Mouse (Mus musculus): ENCODE data around the gene Igf1r.

Gene Igf1r

GRCm38 (mm10) chr7:68189211-68189610 lies 236.6 kb downstream of the Igf1r start:
- no peak for DNase-seq

GRCm38 (mm10) chr7:68189691-68190456 lies 237.2 kb downstream of the Igf1r start:
- peak; percentile 31 to 48 for DNase-seq

- DNase-seq: no peak
These were observed 241.5 kb downstream of the Igf1r start for GRCm38 (mm10) chr7:68193958-68194695.

- no peak for DNase-seq
These were observed 247.0 kb downstream of the Igf1r start for GRCm38 (mm10) chr7:68199609-68200008.

GRCm38 (mm10) chr7:68205776-68206427 lies 253.3 kb downstream of the Igf1r start:
- no peak for DNase-seq

GRCm38 (mm10) chr7:68209039-68209438 lies 256.4 kb downstream of the Igf1r start:
- DNase-seq: no peak

- DNase-seq: peak in 1 of 2 experiments; percentile 19
These were observed 257.8 kb downstream of the Igf1r start for GRCm38 (mm10) chr7:68210417-68210816.

DNA sequence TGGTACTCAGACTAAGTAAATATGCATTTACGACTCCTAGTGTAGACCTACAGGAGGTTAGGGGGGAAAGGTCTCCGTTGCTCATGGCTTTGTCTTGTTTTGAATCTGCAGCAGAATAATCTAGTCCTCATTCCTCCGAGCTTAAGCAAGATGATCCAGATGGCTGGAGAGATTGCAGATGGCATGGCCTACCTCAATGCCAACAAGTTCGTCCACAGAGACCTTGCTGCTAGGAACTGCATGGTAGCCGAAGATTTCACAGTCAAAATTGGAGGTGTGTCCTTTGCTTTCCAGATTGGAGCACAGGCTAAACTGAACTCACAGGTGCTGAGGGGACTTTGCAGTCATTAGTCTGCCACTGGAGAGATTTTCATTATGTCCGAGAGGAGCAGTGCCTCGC lies 259.3 kb downstream of the Igf1r start:
- peak; percentile 51 to 73 for DNase-seq

DNA sequence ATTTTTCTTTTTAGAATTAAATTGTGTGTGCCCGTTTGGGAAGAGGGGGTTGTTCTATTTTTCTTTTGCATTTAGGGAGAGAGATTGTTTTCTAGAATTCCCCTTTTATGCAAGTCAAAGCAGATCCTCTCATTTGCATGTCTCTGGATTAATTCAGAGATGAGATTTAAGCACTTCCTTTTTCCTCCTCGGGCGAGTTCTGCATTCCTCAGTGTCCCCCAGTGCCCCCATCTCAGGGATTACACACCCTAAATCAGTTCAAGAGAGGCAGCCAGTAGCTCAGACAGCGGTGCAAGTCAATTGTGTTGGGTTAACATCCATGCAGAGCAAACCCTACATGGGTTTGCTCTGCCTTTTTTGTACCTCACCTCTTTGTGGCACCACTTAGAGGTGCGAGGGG lies 261.2 kb downstream of the Igf1r start:
- no peak for DNase-seq

- DNase-seq: peak; percentile 43
These were observed 263.0 kb downstream of the Igf1r start for GRCm38 (mm10) chr7:68215522-68216070.

DNA sequence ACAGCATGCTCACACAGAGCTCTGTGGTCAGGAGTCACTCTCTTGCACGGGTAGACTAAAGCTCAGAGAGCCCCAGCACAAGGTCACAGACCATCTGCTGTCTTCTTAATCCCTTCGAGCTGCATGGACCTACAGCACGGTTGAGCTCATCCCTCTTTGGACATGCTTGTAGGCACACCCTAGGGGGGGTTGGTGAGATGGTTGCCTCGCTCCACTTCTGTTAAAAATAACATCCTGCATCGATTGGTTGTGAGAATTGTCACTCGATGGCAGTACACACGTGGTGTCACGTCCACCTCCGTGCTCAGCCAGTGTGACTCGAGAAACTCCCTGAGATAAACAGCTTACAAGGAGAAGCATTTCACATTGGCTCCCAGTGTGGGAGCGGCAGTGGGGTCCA lies 266.3 kb downstream of the Igf1r start:
- DNase-seq: peak; percentile 57 to 66

GRCm38 (mm10) chr7:68221677-68222230 lies 269.1 kb downstream of the Igf1r start:
- peak in 1 of 2 experiments; percentile 19 for DNase-seq

GRCm38 (mm10) chr7:68223356-68223808 lies 270.8 kb downstream of the Igf1r start:
- no peak for DNase-seq

GRCm38 (mm10) chr7:68224006-68224405 lies 271.4 kb downstream of the Igf1r start:
- no peak for DNase-seq

- DNase-seq: peak; percentile 56 to 60
These were observed 272.9 kb downstream of the Igf1r start for GRCm38 (mm10) chr7:68225427-68226054.

- DNase-seq: peak; percentile 34 to 45
These were observed 274.4 kb downstream of the Igf1r start for GRCm38 (mm10) chr7:68227021-68227420.

GRCm38 (mm10) chr7:68227621-68228020 lies 275.0 kb downstream of the Igf1r start:
- no peak for DNase-seq

DNA sequence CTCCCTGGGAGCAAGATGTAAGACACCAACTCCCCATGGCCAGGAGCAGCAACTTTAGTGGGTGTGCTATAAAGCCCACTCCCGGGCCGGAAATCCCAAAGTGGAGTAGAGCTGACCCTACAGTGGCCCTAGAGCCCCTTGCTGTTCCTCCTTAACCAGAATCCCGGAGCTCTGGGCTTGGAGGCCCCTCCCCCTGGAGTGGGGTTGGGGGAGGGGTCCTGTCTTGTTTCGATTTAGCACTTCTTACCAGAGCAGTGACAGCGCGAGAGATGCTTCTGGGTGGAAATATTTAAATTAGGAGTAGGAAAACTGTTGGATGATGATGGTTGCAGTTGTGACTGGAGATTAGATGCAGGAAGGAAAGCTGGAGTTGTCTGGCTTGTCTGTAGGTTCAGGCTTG lies 275.9 kb downstream of the Igf1r start:
- peak in 1 of 2 experiments; percentile 14 for DNase-seq

DNA sequence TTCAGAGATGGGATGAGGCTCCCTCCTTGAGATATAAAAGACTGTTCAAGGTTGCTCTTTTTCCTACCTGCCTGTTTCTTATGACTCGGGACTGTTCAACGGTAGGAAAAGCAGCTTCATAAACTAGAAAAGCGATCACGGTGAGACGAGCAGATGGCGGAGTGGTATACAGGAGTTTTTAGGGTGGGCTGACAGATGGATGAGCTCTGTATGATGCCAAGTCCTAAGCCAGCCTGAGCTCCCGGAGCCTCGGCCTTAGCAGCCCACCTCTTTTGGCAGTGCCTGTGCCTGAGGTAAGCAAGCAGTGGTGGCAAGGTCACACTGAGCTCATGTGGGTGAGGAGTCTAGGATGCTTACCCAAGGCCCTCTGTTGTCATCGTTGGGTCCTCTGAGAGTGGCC lies 278.2 kb downstream of the Igf1r start:
- DNase-seq: peak; percentile 49 to 69

DNA sequence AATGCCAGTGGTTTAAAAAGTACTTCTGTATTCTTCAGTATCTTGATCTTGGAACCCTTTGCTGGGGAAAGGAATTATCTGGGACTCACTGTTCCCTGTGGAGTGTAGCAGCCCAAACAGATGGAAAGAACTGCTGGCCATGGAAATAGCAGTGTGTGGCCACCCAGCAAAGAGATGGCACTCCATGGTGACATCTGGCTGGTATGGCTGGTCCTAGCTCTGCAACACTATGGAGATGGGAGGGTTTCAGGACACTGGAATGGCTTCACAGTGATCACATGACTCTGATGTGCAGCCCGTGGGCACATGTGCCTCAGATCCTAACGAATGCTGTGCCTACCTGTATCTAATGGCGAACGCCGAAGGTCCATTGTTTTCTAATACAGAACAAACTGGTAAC lies 279.9 kb downstream of the Igf1r start:
- DNase-seq: peak in 1 of 2 experiments; percentile 41

- peak; percentile 23 to 55 for DNase-seq
These were observed 281.1 kb downstream of the Igf1r start for GRCm38 (mm10) chr7:68233619-68234223.

DNA sequence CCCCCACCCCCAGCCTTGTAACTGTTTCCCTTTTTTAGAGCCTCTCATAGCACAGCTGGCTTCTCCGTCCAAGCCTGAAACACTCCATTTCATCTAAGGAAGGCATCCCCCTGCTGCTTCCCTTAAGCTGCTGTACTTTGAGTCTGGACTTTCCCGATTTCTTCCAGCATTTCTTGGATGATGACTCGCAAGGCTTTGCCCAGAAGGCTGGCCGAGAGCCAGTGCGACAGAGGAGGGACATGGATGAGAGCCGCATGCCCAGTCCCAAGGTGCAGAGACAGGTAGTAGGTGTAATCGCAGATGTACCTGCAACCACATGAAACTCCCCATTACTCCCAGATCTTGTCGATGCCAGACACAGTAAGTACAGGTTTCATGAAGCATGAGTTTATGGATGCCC lies 284.2 kb downstream of the Igf1r start:
- peak; percentile 71 to 77 for DNase-seq
